Mouse (Mus musculus): ENCODE results near the gene Ube2a.

DNA sequence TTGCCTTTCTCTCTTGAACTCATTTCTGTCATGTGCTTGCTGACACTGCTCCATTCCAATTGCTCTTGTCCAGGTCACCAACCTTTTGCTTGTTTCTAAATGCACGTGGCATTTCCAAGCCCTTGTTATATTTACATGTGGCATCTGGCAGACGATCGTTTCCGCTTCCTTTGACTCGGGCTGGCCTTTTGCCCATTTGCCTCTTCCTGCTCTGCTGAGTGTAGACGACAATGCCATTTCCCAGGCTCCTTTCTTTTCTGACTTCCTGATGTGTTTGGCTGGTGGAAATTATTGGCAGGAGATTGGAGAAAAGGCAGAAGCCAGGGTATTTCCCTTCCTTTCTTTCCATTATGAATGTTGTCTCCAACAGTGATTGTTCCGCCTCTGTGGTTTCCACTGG, 34.3 kb upstream of the Ube2a start:
- no peak for TF ChIP-seq CTCF (IDR thresholded peaks at IDR 0.05; ENCODE audit: borderline replicate concordance, insufficient read depth, low read length)
- no peak for TF ChIP-seq POLR2A (IDR thresholded peaks at IDR 0.05; ENCODE audit: low read depth, low read length)

Data from embryonic fibroblast, embryonic 13.5 days (primary cell).